Mouse (Mus musculus) layer of hippocampus, adult 8-10 months (tissue): ENCODE data around the gene Zdhhc14. TPM values are rescaled to one million over a fixed set of nuclear protein-coding genes. Genes with fewer than 3 reads are reported as not detected.

Experiments used
- DNase-seq, 2 experiments: peaks; one replicate each; pipeline ENCODE4 v3.0.0; 2022; ENCODE audit warnings: low spot score in 2 of 2
- total RNA-seq, 4 experiments: library from RNA; stranded (reverse); gene quantifications; 2 replicates each; pipeline ENCODE4 v1.2.4; 2022

The Zdhhc14 gene
- total RNA-seq: 10 to 100 TPM; 34.6 to 44.3 (median 41.9) TPM

- DNase-seq: peak; percentile 84 to 93
These were observed at the start of gene Zdhhc14 for GRCm38 (mm10) chr17:5491801-5492745. Gene Zdhhc14 (plus strand): TSS chr17:5492557.

GRCm38 (mm10) chr17:5443260-5443659, 49.1 kb upstream of the Zdhhc14 start:
- no peak for DNase-seq

- DNase-seq: no peak
These were observed 48.6 kb upstream of the Zdhhc14 start for GRCm38 (mm10) chr17:5443751-5444150.

- no peak for DNase-seq
These were observed 38.7 kb upstream of the Zdhhc14 start for GRCm38 (mm10) chr17:5453657-5454056.

- no peak for DNase-seq
These were observed 28.4 kb upstream of the Zdhhc14 start for GRCm38 (mm10) chr17:5463912-5464311.

GRCm38 (mm10) chr17:5466736-5467135, 25.6 kb upstream of the Zdhhc14 start:
- DNase-seq: no peak

GRCm38 (mm10) chr17:5467177-5467576, 25.2 kb upstream of the Zdhhc14 start:
- DNase-seq: no peak

GRCm38 (mm10) chr17:5472268-5472667, 20.1 kb upstream of the Zdhhc14 start:
- no peak for DNase-seq

GRCm38 (mm10) chr17:5475960-5476725, 16.2 kb upstream of the Zdhhc14 start:
- DNase-seq: no peak

GRCm38 (mm10) chr17:5483456-5483855, 8.9 kb upstream of the Zdhhc14 start:
- no peak for DNase-seq

- no peak for DNase-seq
These were observed 7.7 kb upstream of the Zdhhc14 start for GRCm38 (mm10) chr17:5484663-5485062.

- no peak for DNase-seq
These were observed 4.2 kb upstream of the Zdhhc14 start for GRCm38 (mm10) chr17:5488156-5488555.

- no peak for DNase-seq
These were observed 2.0 kb upstream of the Zdhhc14 start for GRCm38 (mm10) chr17:5490351-5490750.

GRCm38 (mm10) chr17:5491031-5491800, 1.1 kb upstream of the Zdhhc14 start:
- DNase-seq: peak; percentile 91 to 96

GRCm38 (mm10) chr17:5492746-5493160, 396 bp downstream of the Zdhhc14 start:
- DNase-seq: peak in 1 of 2 experiments; percentile 51

GRCm38 (mm10) chr17:5493161-5493771, 909 bp downstream of the Zdhhc14 start:
- DNase-seq: peak in 1 of 2 experiments; percentile 24

- no peak for DNase-seq
These were observed 1.5 kb downstream of the Zdhhc14 start for GRCm38 (mm10) chr17:5493809-5494208.

- DNase-seq: no peak
These were observed 2.5 kb downstream of the Zdhhc14 start for GRCm38 (mm10) chr17:5494832-5495231.

- no peak for DNase-seq
These were observed 5.3 kb downstream of the Zdhhc14 start for GRCm38 (mm10) chr17:5497695-5498094.

- no peak for DNase-seq
These were observed 6.6 kb downstream of the Zdhhc14 start for GRCm38 (mm10) chr17:5498996-5499395.
